Mouse (Mus musculus): ENCODE results near the gene 1700020L24Rik.

DNA sequence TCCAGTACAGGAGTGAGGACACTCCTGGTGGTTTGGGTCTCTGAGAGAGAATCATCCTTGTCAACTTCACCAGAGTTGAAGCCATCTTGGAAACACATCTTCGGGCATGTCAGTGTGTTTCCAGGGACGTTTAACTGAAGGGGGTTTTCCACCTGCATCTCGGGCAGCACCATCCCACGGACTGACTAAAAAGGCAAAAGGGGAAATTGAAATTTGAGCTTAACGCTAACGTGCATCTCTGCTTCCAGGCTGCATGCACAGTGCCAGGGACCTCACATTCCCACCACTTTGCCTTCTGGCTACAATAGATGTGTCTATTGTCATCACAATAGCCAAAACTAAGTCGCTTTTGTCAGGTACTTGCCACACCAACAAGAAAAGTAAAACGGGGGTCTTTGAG is 29.2 kb upstream of the 1700020L24Rik start:
- TF ChIP-seq POLR2A (IDR thresholded peaks at IDR 0.05; ENCODE audit: low read depth, low read length) (no peak), CTCF (conservative IDR thresholded peaks at IDR 0.05; ENCODE audit: insufficient read depth, insufficient read length, low read depth, low read length) (no peak)
